Comparison of ENCODE assay signal across 8 mouse cellular contexts in genomic region chr7:44748101-44749044, GRCm38 (mm10). TPM values are rescaled to one million over a fixed set of nuclear protein-coding genes. Genes with fewer than 3 reads are reported as not detected.
DNase-seq lines count a peak whose midpoint lies in the region; ATAC-seq and TF ChIP-seq lines count a peak whose summit lies in the region.

TSS of gene Vrk3 (plus strand) at chr7:44748413.

- peak; percentile 52; the same call in 1 of the 2 replicates for TF ChIP-seq POLR2A in bone marrow, adult 2 months (IDR thresholded peaks at IDR 0.05; ENCODE audit: borderline replicate concordance, control insufficient read depth, low read depth, low read length)
- peak; percentile 70; the same call in 1 of the 2 replicates for TF ChIP-seq POLR2A in limb, embryonic 14.5 days (IDR thresholded peaks at IDR 0.05; ENCODE audit: borderline replicate concordance, extremely low read depth, insufficient read depth, insufficient read length)

- peak; percentile 99 for ATAC-seq in embryonic facial prominence, embryonic 15.5 days (ENCODE audit: insufficient number of reproducible peaks, low FRiP score, low TSS enrichment, low read depth)
- ATAC-seq in limb, embryonic 14.5 days (ENCODE audit: low FRiP score, low read depth), result peak; percentile 98
- peak; percentile 95 for ATAC-seq in midbrain, postnatal 0 days (ENCODE audit: low FRiP score)

- H3K36me3 ChIP-seq in embryonic facial prominence, embryonic 15.5 days, result peaks cover 15% of the 10 kb centered on the region
- H3K36me3 ChIP-seq in limb, embryonic 14.5 days (ENCODE audit: control insufficient read depth, insufficient read depth, low read length), result peaks cover 14% of the 10 kb centered on the region
- peaks cover 3% of the 10 kb centered on the region; the same call in 1 of the 2 replicates for H3K36me3 ChIP-seq in midbrain, postnatal 0 days (ENCODE audit: insufficient read depth, low read length)

- WGBS in bone marrow, adult 2 months, result under 1% methylated on average over 44 of the region's 44 CpGs
- under 1% methylated on average over 44 of the region's 44 CpGs for WGBS in embryonic facial prominence, embryonic 15.5 days
- WGBS in limb, embryonic 14.5 days, result under 1% methylated on average over 44 of the region's 44 CpGs
- WGBS in midbrain, postnatal 0 days, result under 1% methylated on average over 44 of the region's 44 CpGs

- H3K4me1 ChIP-seq in bone marrow, adult 2 months (ENCODE audit: control insufficient read depth, insufficient read depth, low read length), result no peaks in the 10 kb centered on the region
- peaks cover 26% of the 10 kb centered on the region for H3K4me1 ChIP-seq in embryonic facial prominence, embryonic 15.5 days
- H3K4me1 ChIP-seq in limb, embryonic 14.5 days (ENCODE audit: control insufficient read depth, insufficient read depth, low read length), result peaks cover 20% of the 10 kb centered on the region
- H3K4me1 ChIP-seq in midbrain, postnatal 0 days (ENCODE audit: insufficient read depth, low read length), result peaks cover 6% of the 10 kb centered on the region; the same call in 1 of the 2 replicates

- no peaks in the 10 kb centered on the region for H3K9me3 ChIP-seq in embryonic facial prominence, embryonic 15.5 days (replicated peaks)
- no peaks in the 10 kb centered on the region for H3K9me3 ChIP-seq in limb, embryonic 14.5 days (ENCODE audit: control insufficient read depth, low read length)
- no peaks in the 10 kb centered on the region for H3K9me3 ChIP-seq in midbrain, postnatal 0 days (ENCODE audit: low read length)

- H3K4me2 ChIP-seq in embryonic facial prominence, embryonic 15.5 days (replicated peaks), result peak within 1 kb of the TSS; percentile 82
- peak within 1 kb of the TSS; percentile 78 for H3K4me2 ChIP-seq in limb, embryonic 14.5 days (replicated peaks; ENCODE audit: low read depth, low read length, severe bottlenecking)
- peak within 1 kb of the TSS; percentile 64 for H3K4me2 ChIP-seq in midbrain, postnatal 0 days (ENCODE audit: low read depth, low read length, poor library complexity, severe bottlenecking)

- H3K27ac ChIP-seq in bone marrow, adult 2 months (ENCODE audit: control insufficient read depth, insufficient read depth, low read depth, low read length, poor library complexity), result peak within 1 kb of the TSS; percentile 96
- H3K27ac ChIP-seq in embryonic facial prominence, embryonic 15.5 days (replicated peaks), result peak within 1 kb of the TSS; percentile 92
- H3K27ac ChIP-seq in limb, embryonic 14.5 days (replicated peaks; ENCODE audit: low read depth, low read length), result peak within 1 kb of the TSS; percentile 93
- H3K27ac ChIP-seq in midbrain, postnatal 0 days (ENCODE audit: low read depth, low read length), result peak within 1 kb of the TSS; percentile 68

- peak within 1 kb of the TSS; percentile 90 for H3K4me3 ChIP-seq in bone marrow, adult 2 months (replicated peaks; ENCODE audit: control insufficient read depth, low read depth, low read length)
- peak within 1 kb of the TSS; percentile 69 for H3K4me3 ChIP-seq in embryonic facial prominence, embryonic 15.5 days (replicated peaks)
- peak within 1 kb of the TSS; percentile 64 for H3K4me3 ChIP-seq in limb, embryonic 14.5 days (replicated peaks; ENCODE audit: low read length)
- peak within 1 kb of the TSS; percentile 58 for H3K4me3 ChIP-seq in midbrain, postnatal 0 days (ENCODE audit: low read depth, low read length)

- H3K27me3 ChIP-seq in embryonic facial prominence, embryonic 15.5 days, result no peaks in the 10 kb centered on the region
- H3K27me3 ChIP-seq in limb, embryonic 14.5 days (ENCODE audit: control insufficient read depth, insufficient read depth, low read length), result no peaks in the 10 kb centered on the region
- H3K27me3 ChIP-seq in midbrain, postnatal 0 days (ENCODE audit: insufficient read depth, low read length), result no peaks in the 10 kb centered on the region

- H3K9ac ChIP-seq in embryonic facial prominence, embryonic 15.5 days, result peak within 1 kb of the TSS; percentile 54
- H3K9ac ChIP-seq in limb, embryonic 14.5 days (ENCODE audit: low read depth, low read length, severe bottlenecking), result peak within 1 kb of the TSS; percentile 52
- H3K9ac ChIP-seq in midbrain, postnatal 0 days (replicated peaks; ENCODE audit: low read length, poor library complexity, severe bottlenecking), result peak within 1 kb of the TSS; percentile 25

- DNase-seq in 416B (ENCODE audit: low read depth), result peak; percentile 99
- peak; percentile 97 for DNase-seq in heart, adult 8-10 months (ENCODE audit: low spot score)
- peak; percentile 99 for DNase-seq in kidney, adult 9 months
- peak; percentile 99 for DNase-seq in limb, embryonic 14.5 days (ENCODE audit: low spot score)
- DNase-seq in midbrain, postnatal 0 days (ENCODE audit: low spot score), result peak; percentile 99
- peak; percentile 87 to 88 for DNase-seq in spleen, postnatal 14 days (ENCODE audit: low spot score in 2 of 2)

- TF ChIP-seq CTCF in bone marrow, adult 2 months (IDR thresholded peaks at IDR 0.05; ENCODE audit: control insufficient read depth, insufficient read depth, low read length), result no peak
- TF ChIP-seq CTCF in midbrain, postnatal 0 days (IDR thresholded peaks at IDR 0.05), result no peak; the same call in 1 of the 2 replicates

RNA-seq across cellular contexts. Expression of gene Vrk3, which starts in this region (rescaled TPM):
- polyA plus RNA-seq in bone marrow, adult 2 months (2011; ENCODE audit: insufficient read depth, insufficient read length, low replicate concordance, missing spikeins), result 21.6 and 33.6 TPM in 2 replicates
- 32.9 and 35.2 TPM in 2 replicates for polyA plus RNA-seq in embryonic facial prominence, embryonic 15.5 days (2015; fragmentation: Nextera tagmentation; extraction: Ambion mirVana)
- 10 to 100 TPM; 23.5 to 29.3 (median 27.3) TPM for total RNA-seq in heart, adult 8-10 months (2022)
- 39.9 and 44.6 TPM in 2 replicates for polyA plus RNA-seq in limb, embryonic 14.5 days (2012; rRNA removed)
- 28.8 and 30.9 TPM in 2 replicates for polyA plus RNA-seq in limb, embryonic 14.5 days (2014; fragmentation: Nextera tagmentation; extraction: Ambion mirVana)
- 22.8 and 23.3 TPM in 2 replicates for total RNA-seq in midbrain, postnatal 0 days (2014; rRNA removed)
- polyA plus RNA-seq in midbrain, postnatal 0 days (2015; fragmentation: Nextera tagmentation; extraction: Ambion mirVana), result 23.5 and 26.4 TPM in 2 replicates

Comparison
In these comparisons a context has a peak if more than half of its experiments do, and no peak if none do; other contexts are left out.
1. Peak in every context shown above with its lines: DNase-seq, ATAC-seq, H3K4me3 ChIP-seq and H3K27ac ChIP-seq.